Mouse (Mus musculus) CH12.LX (cell line): ENCODE data around the gene Abi3bp. TPM values are rescaled to one million over a fixed set of nuclear protein-coding genes. Genes with fewer than 3 reads are reported as not detected.

Experiments
- DNase-seq: peaks from one replicate; pipeline ENCODE4 v3.0.0-alpha.2; 2013; ENCODE audit errors: extremely low read depth
- H3K27ac ChIP-seq: 2 replicates; pipeline ENCODE4 v1.5.1; 2012; ENCODE audit warnings: low read depth, mild to moderate bottlenecking, control low read depth, moderate library complexity; ENCODE audit not compliant: insufficient read depth
- H3K27me3 ChIP-seq: replicated peaks from 2 replicates; pipeline ENCODE3; 2012; ENCODE audit warnings: inconsistent platforms
- H3K36me3 ChIP-seq, 2 experiments: replicated peaks in 1 of 2; 2 replicates each; pipeline versions ENCODE3 to v1.6.1; 2012; ENCODE audit warnings: inconsistent platforms in 1 of 2, low read length in 1 of 2, mild to moderate bottlenecking in 1 of 2, mixed read lengths in 1 of 2, moderate library complexity in 1 of 2; ENCODE audit not compliant: control insufficient read depth in 1 of 2, insufficient read depth in 1 of 2
- H3K4me1 ChIP-seq, 2 experiments: 2 replicates each; pipeline ENCODE4 v1.6.1; 2012; ENCODE audit warnings: inconsistent platforms in 1 of 2, moderate library complexity in 1 of 2; ENCODE audit not compliant: insufficient read depth in 2 of 2, control insufficient read depth in 1 of 2
- H3K4me2 ChIP-seq: 2 replicates; pipeline ENCODE4 v1.6.1; 2012; ENCODE audit warnings: low read depth, mild to moderate bottlenecking, control low read depth; ENCODE audit not compliant: poor library complexity, insufficient read depth, severe bottlenecking
- H3K4me3 ChIP-seq, 3 experiments: fragments of 150-350 bp in 1 of 3; sonication (generic) in 1 of 3; replicated peaks in 1 of 3; 2 replicates each; pipeline versions ENCODE3 to v1.5.1; 2011 to 2012; ENCODE audit warnings: low read depth in 2 of 3, low read length in 2 of 3, mild to moderate bottlenecking in 2 of 3, moderate library complexity in 2 of 3, control low read depth in 1 of 3, improper control_type of control experiment in 1 of 3, inconsistent platforms in 1 of 3, mixed read lengths in 1 of 3; ENCODE audit not compliant: poor library complexity in 1 of 3
- H3K79me2 ChIP-seq: replicated peaks from 2 replicates; pipeline ENCODE4 v1.6.1; 2012; ENCODE audit warnings: mild to moderate bottlenecking, moderate library complexity; ENCODE audit not compliant: control insufficient read depth, poor library complexity, insufficient read depth, severe bottlenecking; ENCODE audit errors: extremely low read depth
- H3K9ac ChIP-seq: 2 replicates; pipeline ENCODE4 v1.6.1; 2012; ENCODE audit warnings: low read depth, mild to moderate bottlenecking, control low read depth, moderate library complexity; ENCODE audit not compliant: insufficient read depth
- H3K9me3 ChIP-seq: replicated peaks from 2 replicates; pipeline ENCODE3; 2012; ENCODE audit warnings: low read length, inconsistent platforms, mixed read lengths
- E2F4 ChIP-seq: IDR thresholded peaks from 2 replicates; pipeline ENCODE4 v1.6.1; 2011; ENCODE audit warnings: low read depth, low read length, improper control_type of control experiment; ENCODE audit not compliant: insufficient replicate concordance
- JUN ChIP-seq: IDR thresholded peaks from 2 replicates; pipeline ENCODE4 v1.6.1; 2011; ENCODE audit warnings: low read depth, mild to moderate bottlenecking, low read length, improper control_type of control experiment, moderate library complexity; ENCODE audit not compliant: insufficient read depth
- JUND ChIP-seq: conservative IDR thresholded peaks from 2 replicates; pipeline ENCODE4 v1.6.1; 2011; ENCODE audit warnings: low read depth, low read length, improper control_type of control experiment
- MAX ChIP-seq: IDR thresholded peaks from 2 replicates; pipeline ENCODE4 v1.6.1; 2011; ENCODE audit warnings: low read length, improper control_type of control experiment
- MAZ ChIP-seq: IDR thresholded peaks from 2 replicates; pipeline ENCODE4 v1.6.1; 2012; ENCODE audit warnings: low read depth, mild to moderate bottlenecking, inconsistent platforms, low read length, improper control_type of control experiment, moderate library complexity
- POLR2A ChIP-seq: IDR thresholded peaks from 2 replicates; pipeline ENCODE4 v1.6.1; 2011; ENCODE audit warnings: low read depth, mild to moderate bottlenecking, improper control_type of control experiment, low read length
- POLR2AphosphoS2 ChIP-seq: IDR thresholded peaks from 2 replicates; pipeline ENCODE4 v1.6.1; 2011; ENCODE audit warnings: low read depth, low read length, improper control_type of control experiment
- SMC3 ChIP-seq: IDR thresholded peaks from 2 replicates; pipeline ENCODE4 v1.6.1; 2011; ENCODE audit warnings: low read depth, low read length, improper control_type of control experiment
- UBTF ChIP-seq: IDR thresholded peaks from 2 replicates; pipeline ENCODE4 v1.6.1; 2012; ENCODE audit warnings: low read depth, mild to moderate bottlenecking, inconsistent platforms, low read length, improper control_type of control experiment, moderate library complexity
- USF1 ChIP-seq: IDR thresholded peaks from 2 replicates; pipeline ENCODE4 v1.6.1; 2014; ENCODE audit warnings: low read depth, mild to moderate bottlenecking, inconsistent platforms, low read length, improper control_type of control experiment
- USF2 ChIP-seq: conservative IDR thresholded peaks from 2 replicates; pipeline ENCODE4 v1.6.1; 2011; ENCODE audit warnings: low read depth, low read length, improper control_type of control experiment
- ZMIZ1 ChIP-seq: IDR thresholded peaks from 2 replicates; pipeline ENCODE4 v1.6.1; 2012; ENCODE audit warnings: low read depth, mild to moderate bottlenecking, inconsistent platforms, low read length, improper control_type of control experiment
- ZNF384 ChIP-seq: IDR thresholded peaks from 2 replicates; pipeline ENCODE4 v1.6.1; 2012; ENCODE audit warnings: low read depth, low read length, improper control_type of control experiment, inconsistent platforms
- dilution Hi-C: fragments of 300-500 bp; cut with MboI; formaldehyde crosslinking; loops from 2 replicates; pipeline ENCODE4 v1.14.3; 2020; ENCODE audit warnings: low sequenced_read_pairs; ENCODE audit not compliant: extremely low pct_unique_long_range_greater_than_20kb, extremely low pct_ligation_motif_present
- in situ Hi-C: fragments of 300-500 bp; cut with MboI; formaldehyde crosslinking; loops from 3 replicates; pipeline ENCODE4 v1.14.3; 2019; ENCODE audit warnings: low sequenced_read_pairs, low pct_ligation_motif_present, low pct_unique_long_range_greater_than_20kb, mixed read lengths
- polyA plus RNA-seq: library from polyadenylated mRNA; unstranded; fragments of >175 nt; gene quantifications from 2 replicates; pipeline ENCODE4 v1.2.1, GENCODE M21; 2012; ENCODE audit warnings: low read depth; ENCODE audit not compliant: insufficient read length
- total RNA-seq, 2 experiments: library from RNA; depleted of rRNA; stranded (reverse); fragments of 300-350 nt in 1 of 2; fragments of >200 nt in 1 of 2; gene quantifications; 2 replicates each; pipeline ENCODE4 v1.2.3; 2012 to 2014

Gene Abi3bp
- total and polyA plus RNA-seq, 3 experiments: 0.13 TPM; not detected in 2

DNA sequence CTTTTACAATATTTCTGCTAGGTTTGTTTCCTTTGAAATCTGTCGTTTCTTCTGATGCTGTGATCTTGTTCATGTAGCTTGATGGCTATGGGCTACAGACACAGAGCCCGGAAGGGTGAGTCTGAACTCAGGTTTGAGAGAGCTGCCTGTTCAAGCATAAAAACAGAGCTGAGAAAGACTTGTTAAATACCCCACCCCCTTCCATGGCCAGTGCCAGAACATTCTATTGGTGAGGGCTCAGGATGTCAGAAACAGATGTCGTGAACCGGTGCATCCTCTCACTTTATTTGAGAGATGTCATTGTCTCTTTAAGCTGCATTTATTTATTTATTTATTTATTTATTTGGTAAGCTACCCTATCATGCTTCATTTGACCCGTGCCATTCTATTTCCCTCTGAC lies 2.0 kb upstream of the Abi3bp start:
- dilution Hi-C loops (no loop called here), in situ Hi-C loops (no loop called here)
- Histone ChIP-seq H3K79me2 (no peaks in the 10 kb centered on the region), H3K4me2 (no peak overlapping the region; the same call in 1 of the 2 replicates), H3K9me3 (no peaks in the 10 kb centered on the region), H3K9ac (no peak overlapping the region), H3K4me3 (no peak overlapping the region), H3K36me3 (no peaks in the 10 kb centered on the region), H3K27me3 (no peaks in the 10 kb centered on the region), H3K4me1 (peaks cover 0 to 2% of the 10 kb centered on the region in 2 experiments; a peak in 1 of 4 replicates), H3K27ac (no peak overlapping the region)
- DNase-seq: no peak
- no peak for TF ChIP-seq ZNF384

DNA sequence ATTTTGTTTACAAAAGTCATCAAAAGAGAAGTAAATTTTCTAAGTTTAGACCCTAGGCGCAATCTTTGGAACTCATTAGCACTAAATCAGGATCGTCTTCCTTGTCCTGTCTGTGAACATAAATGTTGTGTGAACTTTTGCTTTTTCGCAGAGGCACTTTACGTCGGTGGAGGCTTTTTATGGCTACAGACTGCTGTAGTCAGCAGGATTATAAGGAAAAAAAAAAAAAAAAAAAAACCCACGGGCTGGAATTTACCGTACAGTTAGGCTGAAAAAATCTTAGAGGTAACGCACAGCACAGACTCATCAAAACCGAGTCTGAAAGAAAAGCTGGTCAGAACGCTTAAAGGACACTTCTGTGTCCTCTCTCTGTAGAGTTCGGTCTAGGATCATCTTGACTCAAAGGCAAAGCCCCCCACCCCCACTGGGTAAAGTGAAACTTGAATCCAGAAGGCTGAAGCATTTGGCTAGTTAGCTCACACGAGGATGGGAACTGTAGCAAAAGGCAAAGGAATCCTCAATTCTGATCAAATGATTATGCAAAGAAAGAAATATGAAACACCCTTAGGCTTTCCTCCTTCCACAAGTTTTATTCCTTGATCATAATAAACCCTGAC lies 1.0 kb downstream of the Abi3bp start:
- peak; percentile 48 for TF ChIP-seq ZNF384
- TF ChIP-seq MAZ: no peak
- Histone ChIP-seq H3K27me3 (no peaks in the 10 kb centered on the region), H3K36me3 (no peaks in the 10 kb centered on the region), H3K4me3 (no peak overlapping the region), H3K4me2 (peak overlapping the region; percentile 71), H3K9me3 (no peaks in the 10 kb centered on the region), H3K79me2 (no peaks in the 10 kb centered on the region), H3K9ac (no peak overlapping the region), H3K27ac (no peak overlapping the region), H3K4me1 (peaks cover 0 to 2% of the 10 kb centered on the region in 2 experiments; a peak in 1 of 4 replicates)
- in situ Hi-C loops (no loop called here), dilution Hi-C loops (no loop called here)
- no peak for DNase-seq

DNA sequence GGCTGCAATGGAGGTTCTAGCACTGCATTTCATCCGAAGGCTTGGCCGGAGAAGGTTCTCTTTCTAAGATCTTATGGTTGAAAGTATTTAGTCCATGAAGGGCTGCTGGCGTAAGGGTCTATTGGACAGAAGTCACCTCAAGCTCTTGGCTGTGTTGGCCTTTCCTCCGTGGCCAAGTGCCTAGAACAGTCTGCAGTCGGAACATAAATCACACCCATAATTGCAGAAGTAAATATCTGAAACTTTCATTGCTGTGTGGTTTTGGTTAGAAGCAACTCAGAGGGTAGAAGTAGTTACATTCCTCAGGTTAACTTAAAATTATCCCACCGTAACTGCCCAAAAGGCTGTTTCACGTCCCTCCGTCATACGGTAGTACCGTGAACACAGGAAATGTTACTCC lies 5.8 kb downstream of the Abi3bp start:
- dilution Hi-C loops (no loop called here), in situ Hi-C loops (no loop called here)
- Histone ChIP-seq H3K27ac (no peak overlapping the region), H3K79me2 (no peaks in the 10 kb centered on the region), H3K4me1 (no peaks in the 10 kb centered on the region), H3K9me3 (no peaks in the 10 kb centered on the region), H3K36me3 (no peaks in the 10 kb centered on the region), H3K4me3 (no peak overlapping the region), H3K9ac (no peak overlapping the region), H3K27me3 (no peaks in the 10 kb centered on the region), H3K4me2 (no peak overlapping the region)
- no peak for TF ChIP-seq JUN
- TF ChIP-seq USF1: no peak
- no peak for TF ChIP-seq ZMIZ1
- no peak for TF ChIP-seq UBTF
- TF ChIP-seq USF2: no peak
- TF ChIP-seq JUND: no peak
- TF ChIP-seq SMC3: no peak
- TF ChIP-seq POLR2AphosphoS2: no peak
- no peak for TF ChIP-seq MAX
- no peak for TF ChIP-seq E2F4
- no peak for TF ChIP-seq POLR2A
- no peak for DNase-seq
